8 mouse cellular contexts compared by ENCODE assay signal in the genomic region with DNA sequence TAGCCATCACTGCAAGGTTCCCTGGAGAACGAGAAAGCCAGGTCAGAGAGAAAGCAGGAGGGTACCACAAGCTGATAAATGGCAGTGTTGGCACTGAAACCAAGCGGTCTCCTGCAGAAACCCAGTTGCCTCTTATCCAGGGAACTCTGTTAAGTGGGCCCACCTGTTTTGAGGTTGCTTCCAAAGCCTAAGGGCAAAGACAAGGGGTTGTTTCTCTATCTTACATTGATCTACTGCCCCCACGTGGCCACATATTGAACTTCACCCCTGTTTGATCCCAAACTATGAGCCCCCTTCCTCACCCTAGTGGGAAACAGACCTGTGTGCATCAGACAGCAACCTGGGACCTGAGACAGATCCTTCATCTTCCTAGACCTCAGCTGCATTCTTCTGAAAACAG. TPM values are rescaled to one million over a fixed set of nuclear protein-coding genes. Genes with fewer than 3 reads are reported as not detected.
DNase-seq lines count a peak whose midpoint lies in the region; ATAC-seq and TF ChIP-seq lines count a peak whose summit lies in the region.

No protein-coding gene starts in this region.

- H3K9me3 ChIP-seq in kidney, postnatal 0 days (replicated peaks; ENCODE audit: low read length) = no peaks in the 10 kb centered on the region
- H3K9me3 ChIP-seq in liver, embryonic 11.5 days (ENCODE audit: control insufficient read depth, low read length) = no peaks in the 10 kb centered on the region; the same call in 1 of the 2 replicates

- DNase-seq in B cell, adult 2 months = peak; percentile 65 to 68
- peak; percentile 52 for DNase-seq in MN1 (ENCODE audit: low spot score)
- DNase-seq in embryo, embryonic 11 days = peak; percentile 85
- DNase-seq in kidney, postnatal 0 days (ENCODE audit: low spot score) = peak; percentile 82
- DNase-seq in liver, embryonic 11.5 days (ENCODE audit: low spot score) = peak; percentile 63
- DNase-seq in retina, embryonic 14.5 days (ENCODE audit: low spot score) = peak; percentile 92
- DNase-seq in urinary bladder, adult 2 months (ENCODE audit: low spot score) = peak; percentile 44

- H3K27me3 ChIP-seq in kidney, postnatal 0 days (ENCODE audit: insufficient read depth, low read length) = no peaks in the 10 kb centered on the region
- no peaks in the 10 kb centered on the region for H3K27me3 ChIP-seq in liver, embryonic 11.5 days (replicated peaks; ENCODE audit: control insufficient read depth, insufficient read depth, low read length)

- H3K27ac ChIP-seq in kidney, postnatal 0 days = no peak overlapping the region
- no peak overlapping the region for H3K27ac ChIP-seq in liver, embryonic 11.5 days (ENCODE audit: low read depth, low read length)

- H3K4me1 ChIP-seq in kidney, postnatal 0 days (replicated peaks; ENCODE audit: insufficient read depth, low read length) = no peaks in the 10 kb centered on the region
- H3K4me1 ChIP-seq in liver, embryonic 11.5 days (replicated peaks; ENCODE audit: control insufficient read depth, insufficient read depth, low read length) = no peaks in the 10 kb centered on the region

- no peak overlapping the region for H3K9ac ChIP-seq in kidney, postnatal 0 days (ENCODE audit: low read depth, low read length)
- H3K9ac ChIP-seq in liver, embryonic 11.5 days (ENCODE audit: low read depth, low read length) = no peak overlapping the region

- no peaks in the 10 kb centered on the region for H3K36me3 ChIP-seq in kidney, postnatal 0 days (ENCODE audit: insufficient read depth, low read length)
- H3K36me3 ChIP-seq in liver, embryonic 11.5 days (ENCODE audit: control insufficient read depth, insufficient read depth, low read length) = no peaks in the 10 kb centered on the region

- no peak overlapping the region for H3K4me2 ChIP-seq in kidney, postnatal 0 days (ENCODE audit: low read length)
- no peak overlapping the region for H3K4me2 ChIP-seq in liver, embryonic 11.5 days

- WGBS in kidney, postnatal 0 days = 17% methylated on average over 3 of the region's 3 CpGs
- 30% methylated on average over 3 of the region's 3 CpGs for WGBS in liver, embryonic 11.5 days

- peak; percentile 75 for ATAC-seq in granulocyte monocyte progenitor cell, adult 5-6 weeks (replicated peaks; ENCODE audit: poor library complexity, severe bottlenecking)
- no peak for ATAC-seq in kidney, postnatal 0 days (replicated peaks; ENCODE audit: low FRiP score, low read depth)
- no peak for ATAC-seq in liver, embryonic 11.5 days (replicated peaks; ENCODE audit: low FRiP score)

- H3K4me3 ChIP-seq in kidney, postnatal 0 days (replicated peaks; ENCODE audit: low read depth, low read length) = no peak overlapping the region
- H3K4me3 ChIP-seq in liver, embryonic 11.5 days (ENCODE audit: low read depth, low read length) = no peak overlapping the region

- peak; percentile 86 for TF ChIP-seq CTCF in kidney, postnatal 0 days (IDR thresholded peaks at IDR 0.05; ENCODE audit: low read depth)

RNA-seq across cellular contexts. Expression of a gene that starts 42.2 kb away (rescaled TPM):
- total RNA-seq in granulocyte monocyte progenitor cell, adult 5-6 weeks (2014; fragmentation: Nextera tagmentation) = 3.4 TPM in 1 of 2 replicates, not detected in the other
- total RNA-seq in granulocyte monocyte progenitor cell, adult 5-6 weeks (2017) = 0.26 TPM in 1 of 2 replicates, not detected in the other
- 23.8 and 25.0 TPM in 2 replicates for polyA plus RNA-seq in kidney, postnatal 0 days (2015; fragmentation: Nextera tagmentation; extraction: Ambion mirVana)
- polyA plus RNA-seq in liver, embryonic 11.5 days (2014; fragmentation: Nextera tagmentation; extraction: Ambion mirVana) = 11.6 and 14.6 TPM in 2 replicates
- polyA plus RNA-seq in urinary bladder, adult 2 months (2012; rRNA removed) = 19.5 and 28.0 TPM in 2 replicates
